Mouse (Mus musculus): ENCODE measurements around the gene Desi1. TPM values are rescaled to one million over a fixed set of nuclear protein-coding genes. Genes with fewer than 3 reads are reported as not detected.
"Not testable (repeated sequence)": the region's sequence is repeated elsewhere in the genome, so short reads cannot be mapped to it uniquely, and the experiment has no call there.

The Desi1 gene
- total and polyA plus RNA-seq, 3 experiments = 20.1 to 27.7 (median 21.4) TPM

DNA sequence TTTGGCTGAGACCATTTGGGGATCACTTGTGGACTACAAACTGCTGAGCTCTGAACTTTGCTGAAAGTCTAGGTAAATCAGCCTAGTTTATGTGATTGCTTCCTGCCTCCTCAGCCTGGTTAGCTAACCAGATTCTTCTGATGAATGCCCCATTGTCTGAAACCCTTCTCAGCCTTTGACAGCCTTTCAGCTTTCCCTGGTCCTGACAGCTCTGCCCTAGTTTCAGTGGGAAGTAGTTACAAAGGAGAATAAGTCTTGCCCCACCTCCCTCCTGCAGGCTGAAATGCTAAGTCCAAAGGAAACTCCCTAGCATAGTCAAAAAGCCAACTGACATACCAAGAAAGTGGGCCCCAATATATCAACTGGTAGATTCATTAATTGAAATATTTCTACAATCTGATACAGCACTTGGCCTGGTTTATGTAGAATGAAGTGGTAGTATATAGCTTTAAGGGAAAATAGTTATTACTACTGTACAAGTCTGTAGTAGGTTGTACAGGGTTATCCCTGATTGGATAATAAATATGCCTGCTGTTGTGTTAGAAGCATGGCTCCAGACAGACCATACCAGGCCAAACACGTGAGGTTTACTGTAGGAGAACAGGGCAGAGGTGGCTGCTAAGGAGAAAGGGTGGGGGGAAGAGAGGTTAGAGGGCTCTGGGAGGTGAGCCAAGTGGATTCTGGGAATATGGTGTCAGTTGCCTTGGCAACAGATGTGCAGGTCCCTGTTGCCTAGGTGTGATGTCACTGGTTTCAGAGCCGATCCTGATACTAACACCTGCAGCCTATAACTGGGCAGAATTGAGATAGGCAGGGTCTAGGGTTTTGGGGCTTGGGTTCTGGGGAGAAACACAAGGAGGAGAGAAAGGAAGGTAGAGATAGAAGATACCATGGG, 48.1 kb downstream of the Desi1 start:
- TF ChIP-seq EP300 (IDR thresholded peaks at IDR 0.05; ENCODE audit: insufficient read depth, low read depth, low read length) (no peak), POLR2A (IDR thresholded peaks at IDR 0.05; ENCODE audit: insufficient read depth, low read depth, low read length) (no peak), CTCF (IDR thresholded peaks at IDR 0.05) (no peak)
- Histone ChIP-seq H3K36me3 (ENCODE audit: control insufficient read depth, insufficient read depth, low read length) (no peaks in the 10 kb centered on the region), H3K27ac (no peak overlapping the region), H3K4me1 (ENCODE audit: control insufficient read depth, insufficient read depth, low read length) (peaks cover 4% of the 10 kb centered on the region), H3K9ac (ENCODE audit: low read depth, low read length) (no peak overlapping the region), H3K79me2 (replicated peaks; ENCODE audit: control insufficient read depth, insufficient read depth, low read length) (no peaks in the 10 kb centered on the region), H3K27me3 (ENCODE audit: control insufficient read depth, insufficient read depth, low read length) (no peaks in the 10 kb centered on the region), H3K4me3 (no peak overlapping the region)
- 70% methylated on average over 2 of the region's 2 CpGs for WGBS
- no peak for DNase-seq
- intact Hi-C loops (cut with DNase I) = no loop called here

DNA sequence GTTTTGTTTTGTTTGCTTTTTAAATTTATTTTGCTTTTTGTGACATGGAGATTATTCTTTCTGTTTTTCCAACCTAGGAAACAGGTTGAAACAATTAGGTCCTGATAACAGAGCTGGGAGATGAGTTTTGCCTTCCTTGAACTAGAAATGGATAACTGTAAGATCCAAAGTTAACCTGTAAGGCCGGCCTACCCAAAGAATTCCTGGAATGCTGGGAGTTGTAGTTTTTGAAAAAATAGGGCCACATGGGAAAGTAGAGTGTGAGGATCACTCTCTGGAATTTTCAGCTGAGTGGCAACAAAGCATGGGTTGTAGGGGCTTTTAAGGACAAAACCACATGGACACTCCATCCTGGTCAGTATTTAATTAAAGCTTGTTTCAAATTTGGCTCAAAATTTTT, 51.5 kb downstream of the Desi1 start:
- 60% methylated on average over 1 of the region's 1 CpGs for WGBS
- H3K36me3 ChIP-seq (ENCODE audit: control insufficient read depth, insufficient read depth, low read length) = no peaks in the 10 kb centered on the region
- TF ChIP-seq CTCF (IDR thresholded peaks at IDR 0.05) = no peak
- TF ChIP-seq EP300 (IDR thresholded peaks at IDR 0.05; ENCODE audit: insufficient read depth, low read depth, low read length) = no peak
- TF ChIP-seq POLR2A (IDR thresholded peaks at IDR 0.05; ENCODE audit: insufficient read depth, low read depth, low read length) = no peak

DNA sequence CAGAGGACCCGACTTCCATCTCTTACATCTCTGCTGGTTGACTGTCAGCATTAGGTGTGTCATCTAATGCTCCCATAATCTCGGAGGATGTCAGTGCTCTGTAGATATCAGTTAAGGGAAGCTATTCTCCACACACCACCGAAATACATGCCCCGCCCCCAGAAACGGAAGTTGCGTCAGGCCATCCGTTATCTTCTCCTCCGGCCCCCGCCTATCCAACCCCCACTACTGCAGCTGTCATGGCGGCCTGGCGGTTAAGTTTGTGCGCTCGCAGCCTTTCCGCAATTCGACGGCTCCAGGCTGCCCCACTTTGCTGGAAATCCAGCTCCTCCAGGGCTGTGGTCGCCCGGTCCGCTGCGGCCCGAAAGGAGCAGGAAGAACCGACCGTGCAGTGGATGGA, 53.3 kb downstream of the Desi1 start, which contains the start of gene 1700029P11Rik:
1700029P11Rik (plus strand) TSS at position 220 of the 400 bp plus-strand sequence.
- H3K27ac ChIP-seq = no peak within 1 kb of the TSS
- WGBS = 89% methylated on average over 23 of the region's 23 CpGs
- no peak within 1 kb of the TSS for H3K9ac ChIP-seq (ENCODE audit: low read depth, low read length)
- DNase-seq = no peak
- intact Hi-C loops (cut with DNase I) = no loop called here
- H3K36me3 ChIP-seq (ENCODE audit: control insufficient read depth, insufficient read depth, low read length) = no peaks in the 10 kb centered on the region
- no peaks in the 10 kb centered on the region for H3K4me1 ChIP-seq (ENCODE audit: control insufficient read depth, insufficient read depth, low read length)
- H3K79me2 ChIP-seq (replicated peaks; ENCODE audit: control insufficient read depth, insufficient read depth, low read length) = no peaks in the 10 kb centered on the region
- H3K27me3 ChIP-seq (ENCODE audit: control insufficient read depth, insufficient read depth, low read length) = no peaks in the 10 kb centered on the region
- TF ChIP-seq POLR2A (IDR thresholded peaks at IDR 0.05; ENCODE audit: insufficient read depth, low read depth, low read length) (no peak), EP300 (IDR thresholded peaks at IDR 0.05; ENCODE audit: insufficient read depth, low read depth, low read length) (no peak)
- no peak within 1 kb of the TSS for H3K4me3 ChIP-seq

More for the DNA sequence above, 51.5 kb downstream of the Desi1 start:
- H3K27ac ChIP-seq = no peak overlapping the region
- no peaks in the 10 kb centered on the region for H3K79me2 ChIP-seq (replicated peaks; ENCODE audit: control insufficient read depth, insufficient read depth, low read length)
- intact Hi-C loops (cut with DNase I) = no loop called here
- DNase-seq = no peak
- H3K9ac ChIP-seq (ENCODE audit: low read depth, low read length) = no peak overlapping the region
- H3K4me3 ChIP-seq = no peak overlapping the region
- H3K27me3 ChIP-seq (ENCODE audit: control insufficient read depth, insufficient read depth, low read length) = no peaks in the 10 kb centered on the region
- H3K4me1 ChIP-seq (ENCODE audit: control insufficient read depth, insufficient read depth, low read length) = no peaks in the 10 kb centered on the region

DNA sequence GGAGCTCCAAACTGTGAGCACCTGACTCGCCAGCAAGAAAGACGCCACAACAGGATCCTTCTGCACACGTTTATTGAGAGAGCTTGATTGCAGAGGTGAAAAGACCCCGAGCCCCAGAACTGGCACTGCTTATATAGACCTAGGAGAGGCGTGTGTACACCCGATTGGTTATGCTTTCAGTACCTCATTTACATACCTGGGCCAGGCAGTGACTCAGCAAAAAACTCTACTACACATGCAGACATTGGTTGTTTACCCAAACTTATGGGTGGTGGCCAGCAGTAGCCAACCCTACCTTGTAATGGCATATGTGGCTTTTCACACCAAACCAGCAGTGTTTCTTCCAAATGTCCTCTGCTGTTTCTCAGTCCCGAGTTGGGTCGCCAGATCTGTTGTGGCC, 58.5 kb downstream of the Desi1 start:
- H3K36me3 ChIP-seq (ENCODE audit: control insufficient read depth, insufficient read depth, low read length); H3K4me3 ChIP-seq; H3K27me3 ChIP-seq (ENCODE audit: control insufficient read depth, insufficient read depth, low read length); H3K4me1 ChIP-seq (ENCODE audit: control insufficient read depth, insufficient read depth, low read length); H3K79me2 ChIP-seq (replicated peaks; ENCODE audit: control insufficient read depth, insufficient read depth, low read length); H3K27ac ChIP-seq; DNase-seq; H3K9ac ChIP-seq (ENCODE audit: low read depth, low read length): not testable (repeated sequence)
- intact Hi-C loops (cut with DNase I) = loop anchor here (5.0 kb wide), 1 partner anchor 412 kb away; no protein-coding TSS in a partner anchor
- WGBS = 91% methylated on average over 8 of the region's 8 CpGs

DNA sequence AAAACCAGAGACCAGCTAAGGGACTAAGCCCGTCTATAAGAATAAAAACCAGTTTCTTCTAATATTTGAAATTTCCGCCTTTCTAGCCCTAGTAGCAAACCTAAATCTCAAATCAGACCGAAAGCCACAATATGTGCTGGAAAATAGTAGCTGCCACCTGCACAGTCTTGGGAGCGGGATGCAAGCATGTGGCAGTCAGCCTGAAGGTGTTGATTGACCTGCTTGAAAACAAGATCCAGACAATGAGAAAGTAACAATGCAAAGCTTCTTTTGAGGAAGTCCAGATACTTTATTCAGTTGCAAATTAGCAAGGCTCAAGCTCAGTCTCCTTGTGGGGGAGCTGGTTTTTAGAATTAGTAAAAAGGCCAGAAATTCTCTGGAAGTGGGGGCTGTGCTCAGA, 63.2 kb downstream of the Desi1 start:
- H3K27me3 ChIP-seq (ENCODE audit: control insufficient read depth, insufficient read depth, low read length); intact Hi-C loops (cut with DNase I): not testable (repeated sequence)
- WGBS = 92% methylated on average over 4 of the region's 4 CpGs

DNA sequence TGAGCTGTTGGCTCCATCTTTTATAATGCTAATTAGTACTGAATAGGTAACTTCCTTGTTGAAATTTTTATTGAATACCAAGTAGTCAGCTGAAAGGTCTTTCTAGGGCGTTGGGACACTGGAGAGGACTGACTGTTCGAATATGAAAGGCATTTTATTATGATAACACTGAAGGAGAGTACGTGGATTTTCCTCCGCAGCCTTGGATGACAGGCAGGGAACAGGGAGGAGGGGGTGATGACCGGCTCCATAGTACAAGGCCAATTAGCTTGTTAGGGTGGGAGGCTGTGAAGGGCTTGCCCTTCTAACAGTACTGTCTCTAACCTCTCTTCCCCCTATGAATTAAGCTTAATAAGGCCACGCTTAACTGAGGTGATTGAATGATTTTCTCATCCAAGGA, 64.0 kb downstream of the Desi1 start:
- H3K36me3 ChIP-seq (ENCODE audit: control insufficient read depth, insufficient read depth, low read length); H3K9ac ChIP-seq (ENCODE audit: low read depth, low read length); H3K27ac ChIP-seq; DNase-seq; H3K4me1 ChIP-seq (ENCODE audit: control insufficient read depth, insufficient read depth, low read length); H3K27me3 ChIP-seq (ENCODE audit: control insufficient read depth, insufficient read depth, low read length); intact Hi-C loops (cut with DNase I); H3K79me2 ChIP-seq (replicated peaks; ENCODE audit: control insufficient read depth, insufficient read depth, low read length); H3K4me3 ChIP-seq: not testable (repeated sequence)
- WGBS = 57% methylated on average over 6 of the region's 6 CpGs

More for the DNA sequence above, 63.2 kb downstream of the Desi1 start:
- H3K9ac ChIP-seq (ENCODE audit: low read depth, low read length); H3K27ac ChIP-seq; H3K4me1 ChIP-seq (ENCODE audit: control insufficient read depth, insufficient read depth, low read length); DNase-seq; H3K4me3 ChIP-seq; H3K79me2 ChIP-seq (replicated peaks; ENCODE audit: control insufficient read depth, insufficient read depth, low read length); H3K36me3 ChIP-seq (ENCODE audit: control insufficient read depth, insufficient read depth, low read length): not testable (repeated sequence)
